In the genomic region with DNA sequence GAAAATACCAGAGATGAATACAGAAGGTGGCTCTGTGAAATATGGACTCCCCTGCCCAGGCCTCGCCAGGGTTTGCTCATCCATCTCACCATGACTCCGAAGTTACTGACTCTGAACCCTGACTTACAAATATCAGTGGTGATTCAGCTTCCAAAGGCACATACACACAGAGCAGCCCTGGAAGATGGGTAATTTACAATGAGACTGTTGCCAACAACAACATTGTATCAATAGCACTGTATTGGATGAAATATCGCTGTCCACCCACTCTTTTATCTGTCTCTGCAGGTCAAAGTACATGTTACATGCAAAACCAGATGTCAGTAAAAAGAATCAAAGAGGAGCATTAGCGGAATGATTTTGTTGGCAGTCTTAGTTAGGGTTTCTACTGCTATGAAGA, we compare ENCODE assay signal across 33 mouse cellular contexts.
"Had no signal": no experiment of that assay in that cellular context is flagged by ENCODE, and none has a peak within 500 bp of the region (broad histone marks: within the 10 kb centered on the region; RNA-seq: fewer than 3 reads in every experiment).

No protein-coding gene starts in this region.

- ATAC-seq: hindbrain, embryonic 16.5 days; hindbrain, postnatal 0 days; inflammation-experienced regulatory T-cells, adult 6 months; intestine, embryonic 15.5 days had no signal

- H3K36me3 ChIP-seq: heart, embryonic 10.5 days; heart, embryonic 13.5 days; heart, embryonic 15.5 days; hindbrain, embryonic 10.5 days; hindbrain, embryonic 12.5 days; hindbrain, embryonic 13.5 days; hindbrain, embryonic 15.5 days; intestine, embryonic 15.5 days; kidney, embryonic 15.5 days had no signal

- H3K4me1 ChIP-seq: hindbrain, embryonic 10.5 days; hindbrain, embryonic 12.5 days; hindbrain, embryonic 13.5 days; hindbrain, embryonic 15.5 days; intestine, embryonic 15.5 days had no signal

- H3K27me3 ChIP-seq: heart, embryonic 15.5 days; hindbrain, embryonic 12.5 days; hindbrain, embryonic 13.5 days; hindbrain, embryonic 15.5 days; intestine, embryonic 15.5 days; kidney, embryonic 15.5 days had no signal

- H3K9me3 ChIP-seq: heart, embryonic 10.5 days; heart, embryonic 13.5 days; heart, embryonic 15.5 days; hindbrain, embryonic 10.5 days; hindbrain, embryonic 12.5 days; hindbrain, embryonic 13.5 days; hindbrain, embryonic 15.5 days; intestine, embryonic 15.5 days; kidney, embryonic 15.5 days had no signal

- H3K4me3 ChIP-seq: heart, adult 2 months; heart, embryonic 10.5 days; heart, embryonic 13.5 days; heart, embryonic 15.5 days; hindbrain, embryonic 10.5 days; hindbrain, embryonic 12.5 days; hindbrain, embryonic 13.5 days; hindbrain, embryonic 15.5 days; intestine, embryonic 15.5 days; kidney, embryonic 15.5 days; layer of hippocampus, adult 2 months had no signal

- H3K4me2 ChIP-seq: heart, embryonic 11.5 days; heart, embryonic 13.5 days; heart, embryonic 15.5 days; hindbrain, embryonic 12.5 days; hindbrain, embryonic 13.5 days; hindbrain, embryonic 14.5 days; hindbrain, embryonic 15.5 days; intestine, embryonic 15.5 days; kidney, embryonic 15.5 days had no signal

- DNase-seq: heart, adult 2 months; heart, postnatal 10 days; heart, postnatal 14 days; heart, postnatal 36 days; heart, postnatal 4 days; kidney, adult 11 months; kidney, adult 18-20 months; kidney, adult 2 months; kidney, adult 8-10 months; kidney, adult 9 months; kidney, postnatal 10 days; kidney, postnatal 14 days; kidney, postnatal 25 days; kidney, postnatal 36 days; kidney, postnatal 4 days; layer of hippocampus, adult 9-11 months; layer of hippocampus, postnatal 36 days had no signal

- H3K27ac ChIP-seq: heart, adult 2 months; heart, embryonic 10.5 days; heart, embryonic 13.5 days; heart, embryonic 15.5 days; hindbrain, embryonic 10.5 days; hindbrain, embryonic 12.5 days; hindbrain, embryonic 13.5 days; hindbrain, embryonic 14.5 days; hindbrain, embryonic 15.5 days; hindbrain, postnatal 0 days; intestine, embryonic 15.5 days; kidney, embryonic 15.5 days; kidney, postnatal 0 days; layer of hippocampus, adult 2 months had no signal

- H3K9ac ChIP-seq: heart, embryonic 13.5 days; heart, embryonic 15.5 days; hindbrain, embryonic 12.5 days; hindbrain, embryonic 13.5 days; hindbrain, embryonic 14.5 days; hindbrain, embryonic 15.5 days; intestine, embryonic 15.5 days; kidney, embryonic 15.5 days had no signal
